Mouse (Mus musculus): ENCODE data around the gene Dyrk1b.
"Not testable (repeated sequence)": the region's sequence is repeated elsewhere in the genome, so short reads cannot be mapped to it uniquely, and the experiment has no call there.

Dyrk1b gene

DNA sequence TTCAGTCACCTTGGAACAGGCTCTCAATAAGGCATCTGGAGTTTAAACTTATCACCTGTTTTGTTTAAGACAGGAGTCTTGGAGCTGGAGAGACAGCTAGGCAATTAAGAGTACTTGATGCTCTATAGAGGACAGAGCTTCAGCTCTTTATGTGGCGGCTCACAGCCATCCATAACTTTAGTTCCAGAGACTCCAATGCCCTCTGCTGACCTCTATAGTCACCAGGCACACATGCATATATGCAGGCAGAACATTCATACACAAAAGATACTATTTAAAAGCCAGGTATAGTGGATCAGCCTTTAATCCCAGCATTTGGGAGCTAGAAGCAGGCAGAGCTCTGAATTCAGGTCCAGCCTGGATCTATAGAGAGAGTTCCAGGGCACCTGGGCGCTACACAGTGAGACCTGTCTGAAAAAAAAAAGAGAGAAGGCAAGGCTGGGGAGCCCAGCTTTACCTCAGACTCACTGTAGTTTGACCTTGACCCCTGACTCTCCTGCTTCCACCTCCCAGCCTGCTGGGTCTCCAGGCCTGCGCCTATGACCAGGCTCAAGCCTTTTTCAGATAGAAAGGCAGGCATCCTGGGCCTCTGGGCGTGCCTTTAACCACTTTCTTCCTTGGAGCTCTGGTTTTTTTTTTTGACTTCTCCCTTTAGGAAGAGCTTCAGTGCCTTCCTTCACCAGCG is 16.3 kb downstream of the Dyrk1b start:
- CTCF ChIA-PET = no interaction called here

DNA sequence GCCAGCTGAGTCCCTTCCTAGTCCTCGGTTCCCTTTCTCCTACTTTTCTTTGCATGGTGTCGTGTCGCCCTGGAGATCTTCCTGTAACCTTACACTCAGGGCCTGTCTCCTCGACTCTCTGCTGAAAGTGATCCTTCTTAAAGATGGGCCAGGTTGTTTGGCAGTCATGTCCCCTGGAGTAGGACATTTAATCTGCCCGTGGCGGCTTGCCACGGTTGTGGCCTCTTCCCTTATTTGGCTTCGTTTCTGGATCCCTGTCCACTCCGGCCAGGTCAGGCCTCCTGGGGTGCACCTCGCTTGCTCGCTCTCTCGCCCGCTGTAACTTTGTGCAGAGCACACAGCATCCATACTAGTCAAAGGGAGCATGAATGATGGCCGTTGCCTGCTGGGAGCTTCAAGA is 17.3 kb downstream of the Dyrk1b start:
- CTCF ChIA-PET = no interaction called here

DNA sequence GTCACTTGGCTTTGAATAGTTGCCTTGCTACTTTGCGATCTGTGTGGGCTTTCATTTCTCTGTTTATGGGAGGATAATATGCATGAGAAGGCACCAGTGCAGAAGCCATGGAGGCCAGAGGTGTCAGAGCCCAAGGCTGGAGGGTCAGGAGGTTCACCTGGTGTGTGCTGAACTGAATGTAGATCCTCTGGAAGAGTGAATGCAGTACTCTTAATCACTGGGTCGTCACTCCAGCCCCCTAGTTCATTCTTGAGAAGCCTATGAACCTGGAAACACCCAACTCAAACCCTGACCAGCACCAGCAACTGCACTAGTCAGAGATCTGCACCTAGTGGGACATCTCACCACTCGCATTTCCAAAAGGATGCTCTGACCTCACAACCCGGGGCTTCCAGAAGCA is 19.8 kb downstream of the Dyrk1b start:
- CTCF ChIA-PET = no interaction called here

DNA sequence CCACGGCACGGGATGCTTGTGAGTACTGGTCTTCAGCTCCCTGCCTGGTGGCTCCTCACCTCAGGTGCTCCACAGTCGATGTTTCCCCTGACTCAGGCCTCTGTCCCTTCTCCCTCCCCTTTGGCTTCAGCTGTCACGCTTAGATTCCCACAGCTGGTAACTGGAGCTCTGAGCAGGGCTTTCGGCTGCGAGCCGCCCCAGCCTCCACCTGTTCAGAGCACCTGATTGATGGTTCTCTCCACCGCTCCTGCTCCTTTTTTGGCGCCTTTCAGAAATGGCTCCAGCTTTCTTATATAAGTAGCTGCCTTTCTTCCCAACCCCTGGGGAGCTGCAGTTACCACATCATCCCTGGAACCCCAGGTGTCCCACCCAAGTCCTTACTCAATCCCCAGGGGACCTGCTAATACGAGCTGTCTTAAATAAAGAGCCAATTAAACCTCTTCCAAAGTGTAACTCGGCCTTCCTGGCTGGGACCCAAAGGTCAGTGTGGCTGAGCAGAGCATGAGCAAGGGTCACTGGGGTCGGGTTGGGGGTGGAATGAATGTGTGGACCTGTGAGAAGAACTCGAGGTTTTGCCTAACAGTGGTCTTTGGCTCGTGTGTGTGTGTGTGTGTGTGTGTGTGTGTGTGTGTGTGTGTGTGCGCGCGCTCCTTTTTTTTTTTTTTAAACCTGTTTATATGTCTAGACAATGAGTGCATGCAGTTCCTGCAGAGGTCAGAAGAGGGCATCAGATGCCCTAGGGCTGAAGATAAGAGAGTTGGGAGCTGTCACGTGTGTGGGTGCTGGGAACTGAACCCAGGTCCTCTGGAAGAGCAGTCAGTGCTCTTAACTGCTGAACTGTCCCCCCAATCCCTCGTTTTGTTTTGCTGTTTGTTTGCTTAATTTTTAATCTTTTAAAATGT is 24.2 kb downstream of the Dyrk1b start:
- CTCF ChIA-PET = interaction anchor here (0.7 kb wide), 1 partner anchor 59 kb away, joined by 9 read pairs; no protein-coding TSS in a partner anchor

DNA sequence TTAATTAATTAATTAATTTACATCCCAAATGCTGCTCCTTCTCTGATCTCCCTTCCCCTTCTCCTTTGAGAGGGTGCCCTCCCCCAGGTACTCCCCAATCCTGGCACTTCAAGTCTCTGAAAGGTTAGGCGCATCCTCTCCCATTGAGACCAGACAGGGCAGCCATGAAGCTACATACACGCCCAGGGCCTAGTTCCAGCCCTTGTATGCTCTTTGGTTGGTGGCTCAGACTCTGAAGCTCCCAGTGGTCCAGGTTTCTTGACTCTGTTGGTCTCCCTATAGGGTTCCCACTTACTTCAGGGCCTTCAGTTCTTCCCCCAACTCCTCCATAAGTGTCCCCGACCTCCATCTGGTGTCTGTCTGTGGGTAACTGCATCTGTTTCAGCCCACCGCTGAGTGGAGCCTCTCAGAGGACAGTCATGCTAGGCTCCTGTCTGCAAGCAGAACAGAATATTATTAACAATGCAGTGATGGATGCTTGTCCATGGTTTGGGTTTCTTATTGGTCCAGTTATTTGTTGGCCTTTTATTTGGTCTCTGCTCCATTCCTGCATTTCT is 26.9 kb downstream of the Dyrk1b start:
- CTCF ChIA-PET = no interaction called here

DNA sequence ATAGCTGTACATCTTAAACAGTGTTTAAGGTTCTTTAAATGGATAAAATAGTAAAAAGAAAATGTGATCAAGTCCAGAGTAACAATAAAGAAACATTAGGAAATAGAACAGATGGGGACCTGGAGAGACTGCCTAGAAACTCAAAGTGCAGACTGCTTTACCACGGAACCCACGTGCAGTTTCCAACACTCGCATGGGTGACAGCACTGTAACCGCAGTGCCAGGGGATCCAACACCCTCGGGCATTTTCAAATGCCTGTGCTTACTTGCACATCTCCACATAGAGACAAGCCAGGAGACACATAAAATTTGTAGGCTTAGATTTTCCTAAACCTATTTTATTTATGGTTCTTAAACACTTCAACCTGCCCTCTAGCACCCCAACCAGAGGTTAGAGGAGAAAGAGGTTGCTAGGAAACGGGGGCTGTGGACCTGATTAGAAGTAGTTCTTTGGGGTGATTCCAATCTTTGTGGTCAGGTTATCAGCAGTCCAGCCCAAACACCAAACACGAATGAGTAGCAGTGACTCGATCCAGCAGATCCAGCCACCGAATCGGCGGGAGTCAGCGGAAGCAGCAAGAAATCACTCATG is 29.2 kb downstream of the Dyrk1b start:
- CTCF ChIA-PET = no interaction called here

DNA sequence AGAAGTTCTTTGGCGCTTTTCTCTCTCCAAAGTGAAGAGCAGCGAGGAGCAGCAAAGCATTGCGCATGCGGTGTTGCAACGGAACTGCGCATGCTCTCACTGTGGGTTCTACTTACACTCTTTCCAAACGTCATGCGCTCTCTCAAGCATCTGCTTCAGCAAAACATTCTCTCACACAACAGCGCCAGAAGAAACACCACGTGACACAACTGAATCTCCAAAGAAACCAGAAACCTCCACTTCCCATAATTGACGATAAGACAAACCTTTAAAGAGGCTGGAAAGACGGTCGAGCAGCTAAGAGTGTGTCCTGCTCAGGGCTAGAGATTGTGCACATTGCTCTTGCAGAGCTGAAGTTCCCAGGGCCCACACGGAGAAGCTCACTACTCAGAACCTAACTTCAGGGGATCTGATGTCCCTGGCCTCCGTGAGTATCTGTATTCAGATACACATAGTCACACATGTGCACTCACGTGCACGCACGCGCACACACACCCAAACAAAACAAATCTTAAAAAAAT is 29.8 kb downstream of the Dyrk1b start:
- CTCF ChIA-PET = no interaction called here

DNA sequence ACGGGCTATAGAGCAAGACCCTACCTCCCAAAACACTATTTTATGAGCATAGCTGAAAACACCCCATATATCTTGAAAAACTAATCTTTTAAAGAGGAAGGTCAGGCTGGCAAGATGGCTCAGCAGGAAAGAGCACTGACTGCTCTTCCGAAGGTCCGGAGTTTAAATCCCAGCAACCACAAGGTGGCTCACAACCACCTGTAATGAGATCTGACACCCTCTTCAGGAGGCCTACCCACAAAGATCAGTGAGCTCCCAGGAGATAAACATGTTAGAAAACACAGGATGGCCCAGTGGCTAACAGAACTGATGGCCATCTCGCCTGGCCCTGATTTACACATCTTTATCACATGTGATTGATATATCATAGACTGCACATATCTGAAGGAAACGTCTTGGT is 31.5 kb downstream of the Dyrk1b start:
- CTCF ChIA-PET = no interaction called here

DNA sequence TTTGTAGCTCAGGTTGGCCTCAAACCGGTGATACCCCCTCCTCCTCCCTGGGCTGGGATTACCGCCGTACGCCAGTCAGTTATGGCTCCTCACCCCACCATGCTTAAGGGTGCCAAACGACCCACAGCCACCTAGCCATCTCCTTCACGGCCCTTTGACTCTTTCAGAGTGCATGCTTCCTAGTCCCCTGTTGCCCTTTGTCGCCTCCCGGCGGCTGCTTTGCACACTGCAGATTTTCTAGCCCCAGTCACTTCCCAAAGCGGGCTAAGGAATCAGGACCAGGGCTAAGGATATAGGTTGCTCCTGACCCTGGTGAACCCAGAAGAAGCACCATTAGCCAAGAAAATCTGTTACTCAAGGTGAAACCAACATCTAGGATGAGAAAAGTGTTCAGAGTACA is 34.9 kb downstream of the Dyrk1b start:
- CTCF ChIA-PET = no interaction called here

DNA sequence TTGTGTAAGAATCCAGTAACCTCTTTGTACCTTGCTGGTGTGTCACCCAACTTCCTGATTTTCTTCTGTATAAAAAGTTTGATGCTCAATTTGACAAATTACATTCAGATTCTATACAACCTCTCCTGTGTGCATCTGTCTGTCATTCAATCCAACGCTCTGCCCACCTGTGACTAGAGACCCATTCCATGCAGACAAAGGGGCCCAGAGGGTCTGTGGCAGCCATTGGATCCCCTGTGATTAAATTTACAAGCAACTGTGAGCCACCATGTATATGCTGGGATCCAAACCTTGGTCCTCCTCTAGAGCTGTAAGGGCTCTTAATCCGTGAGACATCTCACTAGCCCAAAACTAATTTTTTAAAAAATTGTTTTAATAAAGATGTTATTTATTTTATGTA is 36.7 kb downstream of the Dyrk1b start:
- CTCF ChIA-PET = not testable (repeated sequence)

DNA sequence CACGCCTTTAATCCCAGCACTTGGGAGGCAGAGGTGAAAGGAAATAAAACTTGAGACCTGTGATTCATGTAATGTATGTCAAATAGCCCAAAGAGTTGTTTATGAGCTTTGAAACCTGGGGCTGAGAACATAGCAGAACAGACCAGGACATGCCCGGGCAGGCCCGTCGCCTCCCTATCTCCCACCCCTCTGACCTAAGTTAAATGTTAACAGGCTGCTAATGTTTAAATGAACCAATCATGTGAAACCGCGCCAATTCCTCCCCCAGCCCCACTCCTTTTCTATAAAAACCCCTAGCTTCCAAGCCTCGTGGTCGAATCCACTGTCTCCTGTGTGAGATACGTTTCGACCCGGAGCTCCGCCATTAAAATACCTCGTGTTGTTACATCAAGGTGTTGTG is 38.5 kb downstream of the Dyrk1b start:
- CTCF ChIA-PET = not testable (repeated sequence)

DNA sequence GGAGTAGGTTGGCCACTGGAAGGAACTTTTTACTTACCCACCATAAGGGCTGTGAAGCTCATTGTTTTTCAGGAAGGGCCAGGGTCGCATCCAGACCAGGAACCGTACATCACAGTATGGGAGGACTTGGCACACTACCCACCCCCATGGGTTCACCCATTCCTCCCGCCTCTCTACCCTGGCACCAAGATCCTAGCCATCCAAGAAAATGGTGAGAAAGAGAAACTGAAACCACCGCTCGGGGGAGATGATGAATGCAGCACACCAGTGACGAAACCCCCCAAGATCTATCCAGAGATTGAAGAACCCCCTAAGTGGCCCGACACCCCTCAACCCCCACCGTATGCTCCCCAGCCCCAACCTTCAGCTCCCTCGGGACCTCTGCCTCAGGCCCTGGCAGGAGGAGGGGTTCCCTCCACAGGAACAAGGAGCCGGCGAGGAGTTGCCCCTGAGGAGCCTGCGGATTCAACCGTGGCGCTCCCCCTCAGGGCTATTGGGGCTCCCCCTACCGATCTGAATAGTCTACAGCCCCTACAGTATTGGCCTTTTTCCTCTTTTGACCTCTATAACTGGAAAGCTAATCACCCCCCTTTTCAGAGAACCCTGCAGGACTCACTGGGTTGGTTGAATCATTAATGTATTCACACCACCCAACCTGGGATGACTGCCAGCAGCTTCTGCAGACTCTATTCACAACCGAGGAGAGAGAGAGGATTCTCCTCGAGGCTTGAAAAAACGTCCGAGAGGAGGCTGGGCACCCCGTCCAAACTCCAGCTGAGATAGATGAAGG is 39.9 kb downstream of the Dyrk1b start:
- CTCF ChIA-PET = not testable (repeated sequence)

DNA sequence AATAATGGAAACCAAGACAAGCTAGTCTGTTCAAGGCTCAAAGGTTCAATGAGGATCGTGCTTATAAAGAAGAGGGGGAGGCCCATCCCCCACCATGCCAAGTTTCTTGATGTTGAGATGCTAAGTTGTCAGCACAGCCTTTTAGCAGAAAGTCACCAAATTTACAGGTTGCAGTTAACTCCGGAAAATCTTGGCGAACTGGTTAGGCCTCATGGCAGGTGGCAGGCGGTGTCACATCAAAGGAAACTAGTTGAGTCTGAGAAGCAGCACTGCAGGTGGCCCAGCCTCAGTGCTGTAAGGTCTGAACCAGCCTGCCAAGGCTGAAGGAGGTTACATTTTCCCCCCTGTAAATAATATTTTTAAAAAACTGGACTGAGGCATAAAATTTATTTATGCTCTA is 47.6 kb downstream of the Dyrk1b start:
- CTCF ChIA-PET = not testable (repeated sequence)

DNA sequence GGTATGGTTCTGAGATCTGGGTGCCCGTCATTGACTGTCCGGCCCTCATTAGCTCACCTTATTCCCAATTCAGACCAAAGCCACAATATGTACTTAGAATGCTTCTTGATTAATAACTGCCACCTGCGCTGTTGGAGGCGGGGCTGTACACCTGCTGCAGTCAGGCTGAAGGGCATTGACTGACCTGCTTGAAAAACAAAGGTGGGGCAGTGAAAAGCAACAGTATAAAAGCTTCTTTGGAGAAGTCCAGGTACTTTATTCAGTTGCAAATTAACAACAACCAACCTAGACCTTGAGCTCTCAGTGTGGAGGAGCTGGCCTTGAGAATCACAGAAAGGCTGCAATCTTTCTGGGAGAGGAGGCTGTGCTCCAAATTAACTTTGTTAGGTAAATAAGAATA is 48.2 kb downstream of the Dyrk1b start:
- CTCF ChIA-PET = not testable (repeated sequence)
